Mouse (Mus musculus): ENCODE data around the gene Robo2.
A peak's percentile ranks its signal among the peaks of the same experiment; 100 is the strongest.

The Robo2 gene

DNA sequence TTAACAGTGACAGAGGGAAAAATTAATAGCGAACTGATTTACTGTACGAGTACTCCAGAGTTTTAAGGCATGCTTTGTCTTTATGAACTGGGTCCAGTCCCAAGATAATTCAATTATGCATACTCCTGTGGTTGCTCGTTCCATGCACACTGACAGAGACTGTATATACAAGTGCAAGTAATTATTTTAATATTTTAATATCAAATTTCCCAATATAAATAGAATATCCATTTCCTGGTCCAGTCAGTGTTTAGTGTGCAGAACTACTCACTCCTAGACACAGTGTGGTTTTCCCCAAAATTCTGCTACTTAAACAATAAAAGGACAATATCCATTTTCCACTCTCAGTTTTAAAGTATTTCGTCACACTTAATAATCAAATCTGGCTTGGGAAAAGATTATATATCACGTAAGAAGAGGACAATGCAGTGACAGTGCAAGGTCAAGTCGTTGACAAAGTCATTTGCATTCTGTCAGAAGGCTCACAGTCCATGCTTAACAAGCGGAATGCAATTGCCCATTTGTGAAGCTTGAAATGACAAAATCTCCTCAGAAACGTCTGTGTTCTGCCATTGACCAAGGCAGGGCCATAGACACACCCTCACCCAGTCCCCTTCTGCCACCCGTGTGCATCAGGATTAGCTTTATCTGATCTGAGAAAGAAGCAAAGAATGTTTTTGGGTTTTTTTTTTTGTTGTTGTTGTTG, 89.8 kb downstream of the Robo2 start:
- no peak for DNase-seq

DNA sequence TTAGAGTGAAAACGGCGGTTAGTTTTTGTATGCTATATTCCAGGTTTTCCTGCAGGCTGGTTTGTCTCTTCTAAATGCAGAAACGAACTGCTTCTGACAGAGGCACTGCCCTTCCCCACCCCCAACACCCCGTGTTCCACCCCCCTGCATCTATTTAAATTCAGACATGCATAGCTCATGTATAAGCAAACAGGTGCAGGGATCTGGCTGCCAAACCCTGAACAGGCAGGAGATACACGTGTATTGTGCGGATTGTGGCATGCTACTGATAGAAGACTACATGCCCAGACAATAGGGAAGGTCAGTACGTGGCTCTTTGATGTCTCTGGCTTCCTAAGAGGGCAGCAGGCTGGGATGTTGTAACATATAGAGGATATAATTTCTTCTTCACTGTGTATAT, 95.5 kb downstream of the Robo2 start:
- no peak for DNase-seq

GRCm38 (mm10) chr16:74313222-74313621, 98.4 kb downstream of the Robo2 start:
- no peak for DNase-seq

- DNase-seq: no peak
Measured at GRCm38 (mm10) chr16:74307543-74307887, 104.1 kb downstream of the Robo2 start.

DNA sequence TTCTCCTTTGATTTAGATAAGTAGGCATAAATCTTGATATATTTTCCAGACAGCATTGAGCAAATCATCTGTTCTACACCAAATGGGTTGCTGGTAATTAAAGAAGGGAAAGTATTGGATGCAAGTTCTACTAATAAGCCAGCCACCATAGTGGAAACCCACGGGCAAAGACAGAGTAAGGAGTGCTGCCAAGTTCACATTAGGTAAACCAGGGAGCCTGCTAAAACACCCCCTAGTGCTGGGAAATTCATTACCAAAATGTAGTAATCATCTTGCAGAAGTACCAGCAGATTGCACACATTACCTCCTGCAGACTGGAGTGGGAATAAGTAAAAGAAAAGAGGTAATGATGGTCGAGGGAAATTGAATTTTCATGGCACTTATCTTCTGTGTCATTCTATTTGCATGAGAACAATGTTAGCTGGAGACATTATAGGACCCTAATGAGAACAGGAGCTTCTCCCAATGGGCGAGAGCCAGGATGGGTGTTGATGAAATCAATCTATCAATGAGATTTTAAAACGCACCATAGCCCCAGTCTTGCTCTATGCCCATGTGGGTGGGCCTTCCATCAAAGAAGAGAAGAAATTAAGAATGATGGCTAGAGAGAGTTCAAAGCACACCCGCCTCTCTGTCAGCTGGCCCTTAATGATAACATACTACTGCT, 104.6 kb downstream of the Robo2 start:
- no peak for DNase-seq

GRCm38 (mm10) chr16:74287878-74288277, 123.7 kb downstream of the Robo2 start:
- DNase-seq: no peak

DNA sequence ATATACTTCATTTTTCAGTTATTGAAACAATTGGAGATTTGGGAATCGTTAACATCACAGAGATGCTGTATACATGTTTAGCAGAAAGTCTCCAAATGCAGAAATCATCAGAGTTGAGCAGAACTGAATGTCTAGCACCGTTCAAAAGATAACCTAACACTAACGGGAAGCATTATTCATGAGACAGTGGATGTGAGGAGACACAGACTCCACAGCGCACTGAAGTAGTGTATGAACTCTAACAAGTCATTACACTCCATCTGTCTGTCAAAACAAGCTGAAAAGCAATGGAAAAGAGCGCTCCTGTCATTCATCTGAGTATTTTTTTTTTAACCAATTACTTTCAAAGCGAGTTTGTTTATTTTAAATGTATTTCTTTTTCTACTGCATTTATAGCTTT, 129.1 kb downstream of the Robo2 start:
- DNase-seq: no peak

GRCm38 (mm10) chr16:74276855-74277573, 134.6 kb downstream of the Robo2 start:
- no peak for DNase-seq

DNA sequence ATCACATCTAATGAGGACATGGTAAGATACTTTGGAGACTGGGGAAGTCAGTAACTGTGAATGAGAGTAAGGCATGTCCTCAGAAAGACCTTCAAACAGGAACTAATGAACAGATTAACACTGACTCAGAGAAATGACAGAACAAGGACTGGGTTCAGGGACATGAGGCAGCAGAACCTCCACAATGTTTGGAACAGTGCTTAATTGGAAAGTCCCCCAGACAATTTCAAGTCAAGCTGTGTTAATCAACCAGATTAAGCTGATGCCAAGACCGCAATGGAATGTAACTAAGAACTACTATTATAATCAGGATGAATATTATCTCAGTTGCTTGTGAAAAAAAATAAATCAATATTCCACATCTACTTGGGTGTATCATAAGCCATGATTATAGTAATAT, 137.0 kb downstream of the Robo2 start:
- DNase-seq: no peak

GRCm38 (mm10) chr16:74272993-74273392, 138.6 kb downstream of the Robo2 start:
- DNase-seq: no peak

GRCm38 (mm10) chr16:74258241-74258640, 153.4 kb downstream of the Robo2 start:
- DNase-seq: no peak

GRCm38 (mm10) chr16:74244452-74244851, 167.2 kb downstream of the Robo2 start:
- DNase-seq: no peak

GRCm38 (mm10) chr16:74241534-74241933, 170.1 kb downstream of the Robo2 start:
- DNase-seq: no peak

- DNase-seq: no peak
Measured at GRCm38 (mm10) chr16:74237411-74237930, 174.2 kb downstream of the Robo2 start.

DNA sequence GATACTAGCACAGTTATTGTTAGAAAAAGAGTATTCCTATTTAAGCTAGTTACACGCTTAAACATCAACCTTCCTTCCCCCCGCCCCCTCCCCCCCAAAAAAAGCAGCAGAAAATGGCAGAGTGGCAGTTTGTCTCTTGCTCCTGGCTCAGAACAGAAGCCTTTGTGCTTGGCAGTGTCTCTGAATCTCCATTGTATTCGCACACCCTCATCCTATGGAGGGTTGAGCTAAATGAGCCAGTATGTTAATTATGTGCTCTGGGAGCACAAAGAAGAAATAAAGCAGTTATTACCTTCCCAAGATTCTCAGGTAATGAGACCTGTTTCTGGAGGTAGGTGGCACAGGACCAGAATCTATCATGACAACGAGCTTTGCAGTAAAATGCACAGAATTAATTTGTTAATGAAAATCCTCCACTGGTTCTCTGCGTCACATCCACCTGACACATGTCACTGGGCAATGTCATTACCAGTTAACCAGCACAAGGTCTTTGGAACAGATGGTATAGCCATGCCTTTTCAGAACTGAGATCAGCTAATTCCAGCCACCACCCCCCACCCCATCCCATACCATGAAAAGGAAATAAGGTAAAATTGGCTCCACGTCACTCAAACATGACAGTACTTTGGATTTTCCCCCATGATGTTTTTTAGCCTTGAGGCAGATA, 177.1 kb downstream of the Robo2 start:
- DNase-seq: peak; percentile 49

DNA sequence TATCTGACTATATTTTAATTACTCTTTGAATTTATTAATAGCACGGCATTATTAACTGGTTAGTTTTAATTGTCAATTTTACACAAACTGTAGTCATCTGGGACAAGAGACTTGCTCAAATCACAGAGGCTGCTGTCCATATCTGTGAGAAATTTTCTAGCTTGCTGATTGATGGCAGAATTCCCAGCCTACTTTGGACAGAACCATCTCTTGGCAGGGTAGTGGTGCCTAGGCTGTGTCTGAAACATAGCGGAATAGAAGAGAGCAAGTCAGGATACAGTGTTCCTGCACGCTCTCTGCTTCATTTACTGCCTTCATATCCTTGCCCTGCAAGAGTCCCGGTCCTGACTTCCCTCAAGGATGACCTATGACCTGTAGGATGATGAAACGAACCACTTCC, 178.0 kb downstream of the Robo2 start:
- no peak for DNase-seq

DNA sequence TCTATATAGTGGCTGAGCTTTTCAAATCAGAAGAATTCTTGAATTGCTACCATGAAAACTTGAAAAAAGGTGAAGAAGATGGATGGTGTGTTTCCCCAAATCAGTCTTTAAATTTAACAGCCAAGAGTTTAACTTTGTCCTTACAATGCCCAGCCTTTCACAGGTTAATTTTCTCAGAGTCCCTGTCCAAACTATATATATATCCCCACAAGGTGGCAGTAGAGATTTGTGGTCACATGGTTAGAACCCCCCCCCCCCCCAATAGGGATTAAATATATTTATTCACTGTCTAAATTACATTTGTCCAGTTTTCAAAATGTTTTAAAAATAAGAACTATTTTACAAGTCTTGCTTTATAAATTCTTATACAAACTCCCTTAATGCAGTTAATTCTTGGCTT, 184.3 kb downstream of the Robo2 start:
- no peak for DNase-seq

- DNase-seq: no peak
Measured at GRCm38 (mm10) chr16:74225423-74226272, 186.0 kb downstream of the Robo2 start.

GRCm38 (mm10) chr16:74222501-74222900, 189.1 kb downstream of the Robo2 start:
- no peak for DNase-seq

- no peak for DNase-seq
Measured at GRCm38 (mm10) chr16:74216879-74217415, 194.7 kb downstream of the Robo2 start.

DNA sequence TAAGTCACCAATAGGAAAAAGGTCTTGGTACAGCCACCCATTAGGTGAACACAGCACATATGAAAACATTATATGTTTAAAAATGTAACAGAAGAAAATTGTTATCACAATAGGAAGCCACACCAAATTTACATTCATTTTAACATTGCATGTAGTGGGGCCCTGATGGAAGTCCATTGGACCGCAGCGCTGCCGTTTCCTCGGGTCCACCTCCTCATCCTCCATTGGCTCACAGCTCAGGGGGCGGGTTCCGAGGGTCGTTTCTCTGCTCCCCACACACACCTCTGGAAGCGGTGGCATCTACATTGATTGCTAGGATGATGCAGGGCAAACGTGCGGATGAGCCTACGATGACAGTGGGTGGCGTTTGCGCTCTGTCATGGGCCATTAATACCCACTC, 195.8 kb downstream of the Robo2 start:
- peak; percentile 88 for DNase-seq

- no peak for DNase-seq
Measured at GRCm38 (mm10) chr16:74200705-74201104, 210.9 kb downstream of the Robo2 start.
